Mouse (Mus musculus) layer of hippocampus, adult 11-12 months (tissue): ENCODE data around the gene Sec24d.

ENCODE experiments used
- DNase-seq: peaks from one replicate; pipeline ENCODE4 v3.0.0; 2022; ENCODE audit warnings: low spot score

The Sec24d gene

GRCm38 (mm10) chr3:123397562-123398481 lies 130.6 kb downstream of the Sec24d start:
- DNase-seq = no peak

- no peak for DNase-seq
These were observed 137.7 kb downstream of the Sec24d start for GRCm38 (mm10) chr3:123404945-123405344.

GRCm38 (mm10) chr3:123411821-123412578 lies 144.7 kb downstream of the Sec24d start:
- no peak for DNase-seq

DNA sequence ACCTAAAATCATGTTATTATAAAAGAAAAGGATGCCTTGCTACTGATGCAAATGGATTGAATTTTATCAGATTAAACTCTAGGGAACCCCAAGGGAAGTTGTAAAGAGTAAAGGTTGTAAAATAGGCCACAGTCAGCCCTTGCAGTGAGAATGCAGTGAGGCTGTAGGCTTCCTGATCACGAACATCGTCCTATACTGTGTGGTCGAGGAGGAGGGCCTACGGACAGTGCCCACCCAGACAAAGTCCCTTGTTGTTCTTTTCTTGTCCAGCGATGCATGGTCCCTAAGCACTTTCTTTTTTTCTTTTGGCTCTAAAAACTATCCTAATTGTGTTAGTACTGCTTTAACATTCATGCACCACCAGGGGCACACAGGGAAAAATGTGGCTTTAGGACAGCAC lies 145.9 kb downstream of the Sec24d start:
- no peak for DNase-seq
